Mouse (Mus musculus) gonadal fat pad, adult 2 months (tissue): ENCODE data around the gene Traf5. TPM values are rescaled to one million over a fixed set of nuclear protein-coding genes. Genes with fewer than 3 reads are reported as not detected.

ENCODE experiments used
- DNase-seq: peaks from one replicate; pipeline ENCODE4 v3.0.0-alpha.2; 2012; ENCODE audit warnings: low read depth
- polyA plus RNA-seq: library from polyadenylated mRNA; depleted of rRNA; stranded (reverse); fragments of >200 nt; gene quantifications from 2 replicates; pipeline ENCODE4 v1.2.3, GENCODE M21; 2012

The Traf5 gene
- polyA plus RNA-seq, 1 experiment: 13.4 TPM

GRCm38 (mm10) chr1:192092879-192093660, 711 bp upstream of the Traf5 start:
- peak; percentile 45 for DNase-seq

- no peak for DNase-seq
Measured at GRCm38 (mm10) chr1:192090689-192091567, 1.4 kb downstream of the Traf5 start.

GRCm38 (mm10) chr1:192090281-192090680, 2.1 kb downstream of the Traf5 start:
- no peak for DNase-seq

DNA sequence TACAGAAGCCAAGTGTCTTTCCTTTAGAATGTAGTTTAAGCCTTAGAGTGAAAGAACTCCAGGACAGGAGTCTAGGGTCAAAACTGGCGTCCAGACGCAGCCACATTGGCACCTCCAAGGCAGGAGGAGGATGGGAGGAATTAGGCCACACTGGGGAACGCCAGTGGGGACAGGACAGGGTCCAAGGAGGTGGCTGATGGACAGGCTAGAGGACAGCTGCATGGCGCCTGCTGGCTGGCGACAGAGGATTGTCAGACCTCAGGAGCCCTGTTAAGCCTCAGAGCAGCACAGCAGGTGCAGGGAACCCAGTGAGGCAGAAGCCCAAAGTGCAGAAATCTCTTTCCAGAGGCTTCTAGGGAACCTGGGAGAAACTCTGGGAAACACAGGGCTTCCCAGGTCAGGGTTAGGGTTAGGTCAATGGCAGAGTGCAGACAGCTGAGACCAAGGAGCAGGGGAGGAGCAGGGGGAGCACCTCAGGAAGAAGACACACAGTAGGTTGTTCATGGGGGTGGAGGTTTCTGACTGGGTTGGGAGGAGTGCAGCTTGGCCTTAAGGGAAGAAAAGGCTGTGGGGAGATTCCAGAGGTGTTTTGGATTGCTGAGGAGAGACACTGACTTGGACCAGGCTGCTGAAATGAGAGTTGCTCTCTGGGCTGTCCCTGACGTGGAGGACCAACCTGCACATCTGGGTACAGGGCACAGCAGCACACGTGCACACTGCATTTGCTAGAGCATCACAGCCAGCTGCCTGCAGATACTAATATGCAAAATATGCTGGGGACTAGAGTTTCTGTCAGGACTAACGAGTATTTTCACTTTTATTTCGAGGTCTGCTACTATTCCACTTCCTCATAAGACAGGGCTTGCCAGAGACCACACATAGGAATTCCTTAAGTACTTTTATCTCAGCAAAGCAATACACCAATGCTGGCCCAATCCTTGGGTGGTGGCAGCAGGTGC, 2.9 kb downstream of the Traf5 start:
- no peak for DNase-seq

- no peak for DNase-seq
Measured at GRCm38 (mm10) chr1:192088011-192088410, 4.3 kb downstream of the Traf5 start.

- DNase-seq: no peak
Measured at GRCm38 (mm10) chr1:192087098-192087497, 5.3 kb downstream of the Traf5 start.

DNA sequence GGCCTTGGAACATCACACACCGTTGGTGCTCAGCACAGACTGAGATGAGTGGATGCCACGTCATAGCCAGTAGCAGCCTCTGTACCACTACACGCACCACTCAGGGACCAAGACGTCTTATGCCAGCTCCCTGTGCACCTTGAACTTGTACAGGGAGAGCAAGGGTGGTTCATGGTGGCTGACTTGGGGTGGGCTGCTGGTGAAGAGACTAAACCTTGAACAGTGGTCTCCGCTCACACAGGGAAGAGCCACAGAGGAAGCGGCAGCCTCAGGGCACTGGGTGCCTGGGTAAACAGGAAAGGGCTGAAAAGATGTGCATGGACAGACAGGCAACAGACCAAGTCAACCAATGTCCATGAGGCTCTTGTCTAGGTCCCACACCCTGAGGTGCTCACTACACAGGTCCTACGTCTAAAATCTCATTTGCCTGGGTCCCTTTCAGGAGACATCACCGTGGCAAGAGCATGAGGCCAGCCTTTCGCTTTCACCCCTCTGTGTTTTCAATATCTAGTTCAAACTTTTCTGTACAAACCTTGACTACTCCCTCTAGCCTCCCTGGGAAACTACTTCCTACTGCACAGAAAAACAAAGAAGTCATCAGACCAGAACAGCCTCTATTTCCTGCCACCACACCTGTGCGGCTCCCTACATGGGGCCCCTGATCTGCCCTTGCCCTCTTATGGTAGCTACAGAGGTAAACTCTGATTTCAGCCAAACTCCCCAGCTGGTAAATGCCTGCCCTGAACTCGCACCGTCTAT, 5.9 kb downstream of the Traf5 start:
- no peak for DNase-seq

DNA sequence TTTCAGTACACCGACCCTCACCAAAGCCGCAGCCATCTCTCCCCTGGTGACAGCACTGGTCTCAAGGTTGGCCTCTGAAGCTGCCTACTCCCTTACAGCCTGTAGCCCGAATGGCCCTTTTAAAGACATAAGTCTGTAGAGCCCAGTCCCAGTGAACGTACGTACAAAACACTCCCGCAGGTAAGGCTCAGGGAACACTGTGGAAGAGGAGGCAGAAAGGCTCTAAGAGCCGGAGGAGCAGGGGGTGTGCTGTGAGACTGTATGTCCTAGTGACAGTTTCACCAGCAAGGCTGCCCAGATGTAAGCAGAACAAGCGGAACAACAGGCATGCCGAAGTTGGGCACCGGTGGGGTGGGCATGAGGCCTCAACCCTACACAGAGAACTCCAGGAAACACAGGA, 7.1 kb downstream of the Traf5 start:
- DNase-seq: no peak

DNA sequence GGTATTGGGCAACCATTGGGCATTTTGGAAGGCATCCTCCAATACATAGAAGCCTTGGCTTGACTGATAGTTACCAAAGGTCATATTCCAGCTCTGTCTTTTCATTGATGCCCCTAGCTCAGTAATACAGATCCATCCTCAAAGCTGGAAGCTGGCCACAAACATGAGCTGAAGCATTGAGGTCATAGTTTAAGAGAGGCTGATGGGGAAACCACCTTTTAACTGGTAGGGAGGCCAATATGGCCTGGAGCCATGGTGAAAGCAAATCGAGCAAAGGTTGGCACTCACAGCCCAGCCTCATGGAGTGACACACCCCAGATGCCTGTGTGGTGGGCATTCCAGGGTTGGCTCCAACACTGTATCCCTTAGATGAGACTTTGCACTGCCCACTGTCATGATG, 9.7 kb downstream of the Traf5 start:
- DNase-seq: no peak

DNA sequence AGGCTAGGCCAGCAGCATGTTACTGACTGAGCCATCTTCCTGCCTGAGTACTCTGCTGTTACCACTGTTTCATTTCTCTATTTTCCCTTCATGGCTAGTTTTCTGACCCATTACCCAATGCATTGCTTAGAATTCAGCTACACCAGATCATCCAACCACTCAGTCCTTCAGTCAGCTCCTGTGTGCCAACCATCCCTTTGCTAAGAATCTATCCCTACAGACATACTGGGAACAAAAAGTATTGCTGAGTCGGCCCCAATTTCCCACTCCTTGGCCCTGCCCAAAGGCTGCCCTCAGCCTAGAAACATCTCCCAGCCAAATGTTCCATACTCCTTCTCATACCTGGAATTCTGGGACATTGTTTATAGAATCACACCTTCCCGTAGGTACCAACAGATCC, 11.2 kb downstream of the Traf5 start:
- no peak for DNase-seq

DNA sequence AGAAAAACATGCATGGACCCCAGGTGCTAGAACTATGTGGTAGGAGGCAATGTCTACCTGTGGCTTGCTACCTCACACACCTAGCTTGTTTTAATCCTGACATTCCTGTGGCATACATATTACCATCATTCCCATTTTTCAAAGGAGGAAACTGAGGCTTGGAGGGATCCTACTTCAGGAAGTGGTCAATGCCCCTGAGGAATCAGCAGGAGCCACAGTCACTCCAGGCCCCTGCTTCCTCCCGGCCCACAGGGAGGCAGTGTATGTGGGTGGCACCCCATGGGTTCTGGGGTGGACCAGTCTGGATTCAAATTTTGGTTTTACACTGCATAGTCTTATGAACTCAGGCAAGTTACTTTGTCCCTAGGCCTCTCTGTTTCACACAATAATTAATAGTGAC, 13.2 kb downstream of the Traf5 start:
- no peak for DNase-seq

- DNase-seq: no peak
Measured at GRCm38 (mm10) chr1:192078406-192078805, 14.0 kb downstream of the Traf5 start.

GRCm38 (mm10) chr1:192076796-192077535, 15.4 kb downstream of the Traf5 start:
- peak; percentile 85 for DNase-seq

GRCm38 (mm10) chr1:192076101-192076500, 16.3 kb downstream of the Traf5 start:
- DNase-seq: no peak

- DNase-seq: no peak
Measured at GRCm38 (mm10) chr1:192074824-192075223, 17.5 kb downstream of the Traf5 start.

DNA sequence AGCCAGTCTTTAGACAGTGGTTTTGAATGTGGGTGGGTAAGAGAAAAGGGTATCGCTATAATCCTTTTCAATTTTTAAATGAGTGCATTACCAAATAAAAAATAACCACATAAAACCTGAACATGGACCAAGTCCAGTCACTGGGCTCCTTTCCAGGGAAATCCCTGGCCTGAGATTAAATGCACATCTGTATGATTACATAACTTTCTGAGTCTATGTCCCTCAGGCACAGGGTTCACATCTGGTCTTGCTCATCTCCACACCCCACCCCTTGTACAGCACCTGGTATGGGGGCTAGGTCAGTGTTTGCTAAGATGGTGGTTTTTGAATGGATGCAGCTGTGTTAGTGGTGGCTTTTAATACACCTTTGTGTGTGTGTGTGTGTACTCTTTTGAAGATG, 19.9 kb downstream of the Traf5 start:
- no peak for DNase-seq

DNA sequence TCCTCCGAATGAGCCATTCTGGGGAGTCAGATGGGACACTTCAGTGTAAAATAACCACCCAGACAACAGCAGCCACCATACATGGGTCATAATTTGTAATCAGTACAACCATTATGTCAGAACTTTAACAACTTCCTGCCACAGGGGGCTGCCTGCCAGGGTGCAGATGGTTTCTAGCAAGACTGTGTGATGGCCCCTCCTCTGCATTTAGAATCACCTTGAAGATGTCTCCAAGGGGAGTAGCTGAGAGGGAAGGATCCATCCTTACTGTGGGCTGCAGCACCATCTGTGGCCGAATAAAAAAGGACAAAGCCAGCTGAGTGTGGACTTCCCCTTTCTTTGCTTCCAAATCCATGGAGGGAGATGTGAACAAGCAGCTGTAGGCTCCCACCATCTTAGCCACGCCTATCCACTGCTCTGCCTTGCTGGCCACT, 21.7 kb downstream of the Traf5 start:
- DNase-seq: no peak

DNA sequence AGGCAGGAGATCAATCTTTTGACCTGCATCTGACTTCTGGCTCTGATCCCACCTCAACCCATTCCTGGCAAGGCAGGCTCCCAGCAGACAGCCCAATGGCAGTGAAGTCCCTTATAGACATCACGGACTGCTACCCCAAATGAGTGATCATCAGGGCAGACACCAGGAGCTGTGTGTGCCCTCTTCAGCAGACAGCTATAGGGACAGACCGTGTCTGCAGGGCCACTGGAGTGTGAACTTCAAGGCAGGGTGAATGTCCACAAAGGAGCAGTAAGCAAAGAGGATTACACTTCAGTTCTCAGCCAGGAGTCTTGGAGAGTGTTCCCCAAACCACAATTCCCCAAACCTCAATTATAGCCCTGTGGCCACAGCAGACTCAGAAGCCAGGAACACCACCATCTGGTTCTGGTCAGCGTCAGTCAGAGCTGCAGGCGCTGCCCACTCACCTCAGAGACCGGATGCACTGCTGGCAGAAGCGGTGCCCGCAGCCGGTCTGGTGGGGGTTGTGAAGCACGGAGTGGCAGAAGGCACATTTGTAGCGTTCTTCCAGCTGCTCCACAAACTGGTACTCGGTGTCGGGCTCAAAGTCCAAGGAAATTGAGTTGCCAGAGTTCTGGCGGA, 22.3 kb downstream of the Traf5 start:
- no peak for DNase-seq

DNA sequence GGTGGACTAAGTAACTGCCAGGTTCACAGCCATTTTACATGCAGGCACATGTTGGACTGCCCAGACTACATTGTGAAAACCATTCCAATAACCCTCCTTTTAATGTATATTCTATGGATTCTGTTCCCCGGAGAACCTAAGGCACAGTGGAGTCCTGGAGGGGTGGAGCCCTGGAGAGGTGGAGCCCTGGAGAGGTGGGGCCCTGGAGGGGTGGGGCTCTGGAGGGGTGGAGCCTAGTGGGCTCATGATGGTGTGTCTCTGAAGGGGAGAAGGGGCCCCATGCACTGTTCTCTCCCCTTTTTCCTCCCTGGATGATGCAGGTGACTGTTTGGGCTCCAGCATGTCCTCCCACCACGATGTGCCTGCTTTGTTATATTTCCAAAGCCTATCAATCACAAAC, 24.2 kb downstream of the Traf5 start:
- no peak for DNase-seq

DNA sequence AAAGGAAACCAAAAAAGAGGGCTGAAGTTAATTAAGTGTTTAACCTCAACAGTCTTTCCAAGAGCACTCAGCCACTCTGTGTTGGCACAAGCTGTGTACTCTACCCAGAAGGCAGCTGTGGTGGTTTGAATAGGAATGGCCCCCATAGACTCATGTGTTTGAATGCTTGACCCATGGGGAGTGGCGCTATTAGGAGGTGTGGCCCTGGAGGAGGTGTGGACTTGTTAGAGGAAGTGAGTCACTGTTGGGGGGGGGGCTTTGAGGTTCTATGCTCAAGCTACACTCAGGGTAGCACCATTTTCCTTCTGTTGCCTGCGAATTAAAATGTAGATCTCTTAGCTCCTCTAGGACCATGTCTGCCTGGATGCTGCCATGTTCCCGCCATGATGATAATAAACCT, 25.4 kb downstream of the Traf5 start:
- no peak for DNase-seq
